ENCODE assay signal across 12 mouse cellular contexts in genomic region chr1:73188796-73189195, GRCm38 (mm10).
DNase-seq lines count a peak whose midpoint lies in the region; ATAC-seq lines count a peak whose summit lies in the region.
"Had no signal": no experiment of that assay in that cellular context is flagged by ENCODE, and none has a peak within 500 bp of the region (broad histone marks: within the 10 kb centered on the region; RNA-seq: fewer than 3 reads in every experiment).

No protein-coding gene starts in this region.

- H3K27ac ChIP-seq in liver, embryonic 16.5 days (ENCODE audit: low read length), result no peak overlapping the region
- H3K27ac ChIP-seq in heart, embryonic 13.5 days (replicated peaks), result peak overlapping the region; percentile 73
- H3K27ac ChIP-seq: hindbrain, postnatal 0 days; limb, embryonic 15.5 days; midbrain, embryonic 13.5 days; neural tube, embryonic 12.5 days had no signal

- H3K27me3 ChIP-seq in liver, embryonic 16.5 days (ENCODE audit: control insufficient read depth, insufficient read depth, low read depth, low read length), result no peaks in the 10 kb centered on the region
- H3K27me3 ChIP-seq in heart, embryonic 13.5 days (replicated peaks), result no peaks in the 10 kb centered on the region
- H3K27me3 ChIP-seq: limb, embryonic 15.5 days; midbrain, embryonic 13.5 days; neural tube, embryonic 12.5 days had no signal

- no peaks in the 10 kb centered on the region for H3K36me3 ChIP-seq in liver, embryonic 16.5 days (ENCODE audit: control insufficient read depth, insufficient read depth)
- no peaks in the 10 kb centered on the region for H3K36me3 ChIP-seq in heart, embryonic 13.5 days
- H3K36me3 ChIP-seq: limb, embryonic 15.5 days; midbrain, embryonic 13.5 days; neural tube, embryonic 12.5 days had no signal

- WGBS in liver, embryonic 16.5 days (ENCODE audit: insufficient replicate concordance), result 44% methylated on average over 2 of the region's 2 CpGs
- 79% methylated on average over 2 of the region's 2 CpGs for WGBS in heart, embryonic 13.5 days

- no peaks in the 10 kb centered on the region for H3K4me1 ChIP-seq in liver, embryonic 16.5 days (ENCODE audit: control insufficient read depth, low read depth, low read length)
- H3K4me1 ChIP-seq in heart, embryonic 13.5 days, result peaks cover 5% of the 10 kb centered on the region; the same call in 1 of the 2 replicates
- H3K4me1 ChIP-seq: midbrain, embryonic 13.5 days; neural tube, embryonic 12.5 days had no signal

- no peak overlapping the region for H3K4me2 ChIP-seq in liver, embryonic 16.5 days (ENCODE audit: low read depth, low read length)
- no peak overlapping the region for H3K4me2 ChIP-seq in heart, embryonic 13.5 days
- H3K4me2 ChIP-seq: limb, embryonic 15.5 days; midbrain, embryonic 13.5 days; neural tube, embryonic 12.5 days had no signal

- H3K9me3 ChIP-seq in liver, embryonic 16.5 days (replicated peaks; ENCODE audit: control insufficient read depth, low read length), result no peaks in the 10 kb centered on the region
- no peaks in the 10 kb centered on the region for H3K9me3 ChIP-seq in heart, embryonic 13.5 days
- H3K9me3 ChIP-seq: limb, embryonic 15.5 days; midbrain, embryonic 13.5 days; neural tube, embryonic 12.5 days had no signal

- ATAC-seq in liver, embryonic 16.5 days (ENCODE audit: low read depth), result peak; percentile 39; the same call in 1 of the 2 replicates
- no peak for ATAC-seq in heart, embryonic 13.5 days (ENCODE audit: extremely low read depth, insufficient number of reproducible peaks, low FRiP score, low TSS enrichment)
- ATAC-seq: hindbrain, postnatal 0 days; midbrain, embryonic 13.5 days had no signal

- H3K9ac ChIP-seq in liver, embryonic 16.5 days (ENCODE audit: low read depth, low read length), result no peak overlapping the region
- no peak overlapping the region for H3K9ac ChIP-seq in heart, embryonic 13.5 days
- H3K9ac ChIP-seq: limb, embryonic 15.5 days; midbrain, embryonic 13.5 days; neural tube, embryonic 12.5 days had no signal

- DNase-seq in liver, result no peak
- DNase-seq in kidney, adult 9 months, result peak; percentile 63
- DNase-seq in lung, postnatal 4 days, result peak; percentile 13 to 23
- no peak for DNase-seq in spleen, postnatal 4 days (ENCODE audit: low spot score in 2 of 2)
- no peak for DNase-seq in layer of hippocampus, adult 9-11 months
- DNase-seq: layer of hippocampus, postnatal 36 days had no signal

- H3K4me3 ChIP-seq in liver, embryonic 16.5 days (ENCODE audit: low read depth, low read length), result no peak overlapping the region
- no peak overlapping the region for H3K4me3 ChIP-seq in heart, embryonic 13.5 days
- H3K4me3 ChIP-seq: limb, embryonic 15.5 days; midbrain, embryonic 13.5 days; neural tube, embryonic 12.5 days had no signal

Comparison
In these comparisons a context has a peak if more than half of its experiments do, and no peak if none do; other contexts are left out.
1. DNase-seq: peak in kidney, adult 9 months (single experiment) and lung, postnatal 4 days (2 of 2); none in liver (single experiment), spleen, postnatal 4 days (0 of 2) and layer of hippocampus, adult 9-11 months (single experiment).